Mouse (Mus musculus) frontal cortex, adult 2 months (tissue): ENCODE measurements around the gene Casd1. TPM values are rescaled to one million over a fixed set of nuclear protein-coding genes. Genes with fewer than 3 reads are reported as not detected.

Experiments
- polyA plus RNA-seq: library from polyadenylated mRNA; depleted of rRNA; stranded (reverse); fragments of >200 nt; gene quantifications from 2 replicates; pipeline ENCODE4 v1.2.3, GENCODE M21; 2012; rRNA removed

Casd1 gene
- polyA plus RNA-seq, 1 experiment, result 46.0 TPM

Other genes with a start within 250 kb of the Casd1 start
- gene Col1a2, start 96.0 kb upstream of the Casd1 start, polyA plus RNA-seq, result 9.0 and 11.9 TPM in 2 replicates
- 31.9 and 32.7 TPM in 2 replicates for gene Sgce, start 146.4 kb downstream of the Casd1 start, polyA plus RNA-seq
- 6.4 and 7.9 TPM in 2 replicates for gene Peg10, start 146.5 kb downstream of the Casd1 start, polyA plus RNA-seq